Mouse (Mus musculus) CH12.LX (cell line): ENCODE measurements around the gene Tnp1.

ENCODE experiments used
- BHLHE40 ChIP-seq: IDR thresholded peaks from 2 replicates; pipeline ENCODE4 v1.6.1; 2011; ENCODE audit warnings: mild to moderate bottlenecking, low read depth, low read length, improper control_type of control experiment
- CTCF ChIP-seq, 2 experiments: IDR thresholded peaks in 1 of 2; conservative IDR thresholded peaks in 1 of 2; 2 replicates each; pipeline ENCODE4 v1.5.1; 2011 to 2012; ENCODE audit warnings: low read depth in 2 of 2, low read length in 2 of 2, improper control_type of control experiment in 1 of 2, inconsistent platforms in 1 of 2, mild to moderate bottlenecking in 1 of 2, moderate library complexity in 1 of 2
- ELF1 ChIP-seq: IDR thresholded peaks from 2 replicates; pipeline ENCODE4 v1.6.1; 2014; ENCODE audit warnings: low read depth, mild to moderate bottlenecking, inconsistent platforms, low read length, improper control_type of control experiment
- GABPA ChIP-seq: IDR thresholded peaks from 2 replicates; pipeline ENCODE4 v1.6.1; 2012; ENCODE audit warnings: low read depth, low read length, improper control_type of control experiment, inconsistent platforms; ENCODE audit not compliant: insufficient replicate concordance
- IRF4 ChIP-seq: IDR thresholded peaks from 2 replicates; pipeline ENCODE4 v1.6.1; 2014; ENCODE audit warnings: low read depth, mild to moderate bottlenecking, inconsistent platforms, low read length, improper control_type of control experiment
- MAFK ChIP-seq: IDR thresholded peaks from 2 replicates; pipeline ENCODE4 v1.6.1; 2011; ENCODE audit warnings: low read length, improper control_type of control experiment; ENCODE audit not compliant: insufficient replicate concordance
- ZC3H11A ChIP-seq: IDR thresholded peaks from 2 replicates; pipeline ENCODE4 v1.6.1; 2012; ENCODE audit warnings: low read depth, mild to moderate bottlenecking, inconsistent platforms, low read length, improper control_type of control experiment
- ZMIZ1 ChIP-seq: IDR thresholded peaks from 2 replicates; pipeline ENCODE4 v1.6.1; 2012; ENCODE audit warnings: low read depth, mild to moderate bottlenecking, inconsistent platforms, low read length, improper control_type of control experiment

DNA sequence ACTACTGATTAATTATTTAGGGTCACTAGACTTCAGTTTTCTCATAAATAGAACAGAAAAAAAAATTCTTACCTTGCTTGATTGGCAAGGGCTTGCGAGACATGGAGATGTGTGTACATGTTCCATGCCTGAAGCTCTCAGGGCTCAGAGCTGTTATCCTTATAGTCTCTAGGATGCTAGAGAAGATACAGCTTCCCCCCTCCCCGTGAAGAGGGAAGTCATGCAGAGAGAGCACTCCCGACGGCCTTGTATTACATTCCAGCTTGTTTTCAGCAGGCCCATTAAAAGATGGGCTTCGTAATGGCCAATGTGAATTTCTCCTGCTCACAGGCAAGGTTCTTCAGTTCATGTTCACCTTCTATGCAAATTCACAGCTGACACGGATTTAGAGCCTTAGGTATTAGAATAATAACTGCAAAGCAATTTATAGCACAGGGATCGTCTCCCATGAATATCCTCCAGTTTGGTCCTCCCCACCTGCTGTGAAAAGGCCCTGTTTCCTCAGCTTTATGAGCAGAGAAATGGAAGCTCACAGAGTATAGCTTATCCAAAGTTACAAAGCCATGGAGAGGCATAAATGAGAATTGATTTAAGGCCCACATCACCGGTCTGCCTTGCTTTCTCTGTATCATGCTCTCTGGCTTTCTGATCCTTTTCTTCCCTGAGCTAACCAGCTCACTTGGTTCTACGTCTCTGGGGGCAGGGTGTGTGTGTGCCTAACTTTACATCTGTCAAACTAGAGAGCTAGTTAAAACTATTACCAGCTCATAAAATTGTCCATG, 38.0 kb upstream of the Tnp1 start:
- TF ChIP-seq MAFK (no peak), ELF1 (no peak), BHLHE40 (no peak), ZC3H11A (no peak), IRF4 (no peak), ZMIZ1 (no peak), CTCF (conservative IDR thresholded peaks at IDR 0.05 in 1 of 2, IDR thresholded peaks at IDR 0.05 in 1 of 2; ENCODE audit: low read depth in 2 of 2, low read length in 2 of 2) (no peak), GABPA (no peak)
